Mouse (Mus musculus) limb, embryonic 12.5 days (tissue): ENCODE measurements around the gene Zbtb20. TPM values are rescaled to one million over a fixed set of nuclear protein-coding genes. Genes with fewer than 3 reads are reported as not detected.

Experiments used
- ATAC-seq: fragments of 200-750 bp; cut with Nextera tagmentation; 2 replicates; pipeline ENCODE4 v1.8.0; 2017; ENCODE audit warnings: low read depth, moderate TSS enrichment; ENCODE audit not compliant: insufficient number of reproducible peaks, insufficient read depth, low FRiP score, low TSS enrichment
- H3K27ac ChIP-seq: fragments of 300-500 bp; sonication (generic); 2 replicates; pipeline ENCODE4 v1.5.1; 2016; ENCODE audit warnings: mild to moderate bottlenecking, moderate library complexity
- H3K27me3 ChIP-seq: fragments of 300-500 bp; sonication (generic); 2 replicates; pipeline ENCODE4 v1.6.1; 2016; ENCODE audit warnings: mild to moderate bottlenecking, moderate library complexity
- H3K36me3 ChIP-seq: fragments of 300-500 bp; sonication (generic); 2 replicates; pipeline ENCODE4 v1.6.1; 2016; ENCODE audit warnings: mild to moderate bottlenecking, moderate library complexity
- H3K4me1 ChIP-seq: fragments of 300-500 bp; sonication (generic); replicated peaks from 2 replicates; pipeline ENCODE4 v1.6.1; 2016
- H3K4me2 ChIP-seq: fragments of 300-500 bp; sonication (generic); 2 replicates; pipeline ENCODE4 v1.6.1; 2016; ENCODE audit warnings: mild to moderate bottlenecking, moderate library complexity
- H3K4me3 ChIP-seq: fragments of 300-500 bp; sonication (generic); replicated peaks from 2 replicates; pipeline ENCODE4 v1.5.1; 2016; ENCODE audit warnings: mild to moderate bottlenecking
- H3K9ac ChIP-seq: fragments of 300-500 bp; sonication (generic); replicated peaks from 2 replicates; pipeline ENCODE4 v1.6.1; 2016; ENCODE audit warnings: mild to moderate bottlenecking, moderate library complexity
- H3K9me3 ChIP-seq: fragments of 300-500 bp; sonication (generic); 2 replicates; pipeline ENCODE4 v1.6.1; 2016; ENCODE audit warnings: mild to moderate bottlenecking, moderate library complexity
- WGBS: fragments of 180-500 bp; shearing (Covaris S2); methylation state at CpG from one replicate; pipeline ENCODE4 v1.1.7; 2016; 5-methylcytosine and 5-hydroxymethylcytosine counted together
- polyA plus RNA-seq: library from polyadenylated mRNA; unstranded; fragments of >200 nt; fragmentation: Nextera tagmentation; extraction: Ambion mirVana; gene quantifications from 2 replicates; pipeline ENCODE4 v1.2.1, GENCODE M21; 2016

Gene Zbtb20
- polyA plus RNA-seq, 1 experiment from 2014 or later, result 18.8 TPM

- H3K36me3 ChIP-seq, result no peaks in the 10 kb centered on the region
- no peak overlapping the region for H3K9ac ChIP-seq
- no peak for ATAC-seq
- no peak overlapping the region for H3K4me3 ChIP-seq
- 74% methylated on average over 9 of the region's 9 CpGs for WGBS
- H3K4me1 ChIP-seq, result peaks cover 21% of the 10 kb centered on the region
- no peaks in the 10 kb centered on the region for H3K9me3 ChIP-seq
- no peak overlapping the region for H3K27ac ChIP-seq
- no peak overlapping the region for H3K4me2 ChIP-seq
- no peaks in the 10 kb centered on the region for H3K27me3 ChIP-seq
Measured at GRCm38 (mm10) chr16:43508166-43508998, 632.7 kb downstream of the Zbtb20 start.

DNA sequence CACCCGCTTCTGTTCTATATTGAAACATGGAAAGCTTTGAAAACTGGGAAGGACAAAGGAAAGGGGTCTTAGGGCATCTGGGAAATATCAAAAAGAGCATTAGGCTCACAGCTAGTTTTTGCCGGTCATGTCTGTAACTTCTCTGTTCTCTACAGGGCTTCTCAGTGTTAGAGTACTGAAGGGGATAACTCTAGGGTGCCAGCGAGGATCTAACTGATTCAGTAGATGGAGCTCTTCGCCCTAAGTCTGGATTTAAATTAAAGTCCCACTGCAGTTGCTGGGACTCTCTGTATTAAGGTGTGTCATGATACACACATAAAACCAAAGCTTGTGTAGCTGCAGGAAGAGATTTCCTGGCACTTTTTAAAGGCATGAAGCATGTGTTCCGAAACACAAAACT, 634.8 kb downstream of the Zbtb20 start:
- Histone ChIP-seq H3K27ac (no peak overlapping the region), H3K4me2 (no peak overlapping the region), H3K27me3 (no peaks in the 10 kb centered on the region), H3K9me3 (no peaks in the 10 kb centered on the region), H3K4me3 (no peak overlapping the region), H3K9ac (no peak overlapping the region), H3K36me3 (no peaks in the 10 kb centered on the region), H3K4me1 (peaks cover 15% of the 10 kb centered on the region)
- no peak for ATAC-seq
- 59% methylated on average over 5 of the region's 5 CpGs for WGBS

- 91% methylated on average over 4 of the region's 4 CpGs for WGBS
- Histone ChIP-seq H3K9me3 (no peaks in the 10 kb centered on the region), H3K27me3 (no peaks in the 10 kb centered on the region), H3K4me1 (peaks cover 6% of the 10 kb centered on the region), H3K27ac (no peak overlapping the region), H3K4me2 (no peak overlapping the region), H3K36me3 (no peaks in the 10 kb centered on the region), H3K9ac (no peak overlapping the region), H3K4me3 (no peak overlapping the region)
- no peak for ATAC-seq
Measured at GRCm38 (mm10) chr16:43511531-43511930, 635.9 kb downstream of the Zbtb20 start.

DNA sequence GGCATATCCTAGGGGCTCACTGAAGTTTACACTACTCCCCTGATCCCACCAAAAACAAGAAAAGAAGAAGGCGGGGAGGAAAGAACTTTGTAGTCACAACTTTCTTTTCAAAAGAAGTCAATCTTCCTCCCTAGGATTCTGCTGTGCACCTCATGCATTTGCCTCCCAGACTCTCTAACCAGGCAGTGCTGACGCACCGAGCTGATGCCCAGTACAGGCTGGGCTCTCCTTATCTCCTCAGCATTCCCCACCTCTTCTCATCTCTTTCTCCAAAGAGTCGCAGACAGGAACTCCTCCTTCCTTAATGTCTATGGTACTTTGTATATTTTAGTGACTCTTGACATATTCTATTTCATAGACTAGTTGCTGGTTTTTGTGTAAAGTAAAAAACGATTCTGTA, 638.3 kb downstream of the Zbtb20 start:
- no peaks in the 10 kb centered on the region for H3K27me3 ChIP-seq
- no peak overlapping the region for H3K9ac ChIP-seq
- no peak for ATAC-seq
- no peaks in the 10 kb centered on the region for H3K36me3 ChIP-seq
- no peaks in the 10 kb centered on the region for H3K9me3 ChIP-seq
- H3K4me1 ChIP-seq, result no peaks in the 10 kb centered on the region
- H3K4me2 ChIP-seq, result no peak overlapping the region
- H3K4me3 ChIP-seq, result no peak overlapping the region
- H3K27ac ChIP-seq, result no peak overlapping the region
- WGBS, result 82% methylated on average over 5 of the region's 5 CpGs

- 88% methylated on average over 4 of the region's 4 CpGs for WGBS
- Histone ChIP-seq H3K27me3 (no peaks in the 10 kb centered on the region), H3K4me2 (no peak overlapping the region), H3K9me3 (no peaks in the 10 kb centered on the region), H3K9ac (no peak overlapping the region), H3K4me3 (no peak overlapping the region), H3K4me1 (no peaks in the 10 kb centered on the region), H3K36me3 (no peaks in the 10 kb centered on the region), H3K27ac (no peak overlapping the region)
- ATAC-seq, result no peak
Measured at GRCm38 (mm10) chr16:43515538-43515937, 639.9 kb downstream of the Zbtb20 start.

- H3K27ac ChIP-seq, result no peak overlapping the region
- H3K27me3 ChIP-seq, result no peaks in the 10 kb centered on the region
- no peaks in the 10 kb centered on the region; the same call in 1 of the 2 replicates for H3K4me1 ChIP-seq
- H3K4me2 ChIP-seq, result no peak overlapping the region
- 77% methylated on average over 2 of the region's 2 CpGs for WGBS
- H3K4me3 ChIP-seq, result no peak overlapping the region
- no peak for ATAC-seq
- no peak overlapping the region for H3K9ac ChIP-seq
- no peaks in the 10 kb centered on the region for H3K36me3 ChIP-seq
- no peaks in the 10 kb centered on the region for H3K9me3 ChIP-seq
Measured at GRCm38 (mm10) chr16:43520274-43520673, 644.6 kb downstream of the Zbtb20 start.

DNA sequence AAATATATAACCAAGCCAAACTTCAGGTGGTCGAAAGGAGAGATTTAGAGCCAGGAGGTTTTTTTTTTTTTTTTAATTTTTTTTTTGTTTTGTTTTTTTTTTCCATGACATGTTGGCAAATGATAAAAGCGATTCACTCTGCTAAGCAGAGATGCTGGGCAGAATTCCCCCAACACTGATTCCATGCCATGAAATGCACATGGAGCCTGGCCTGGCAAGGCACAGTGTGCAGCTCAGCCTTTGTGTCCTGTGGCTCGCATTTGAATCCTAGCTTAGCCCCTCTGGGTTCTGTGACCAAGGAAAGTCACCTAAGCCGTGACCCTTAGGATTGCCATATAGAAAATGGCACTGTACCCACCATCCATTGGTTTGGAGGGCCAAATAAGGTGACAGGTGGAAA, 646.8 kb downstream of the Zbtb20 start:
- Histone ChIP-seq H3K27me3 (no peaks in the 10 kb centered on the region), H3K4me3 (no peak overlapping the region), H3K9ac (no peak overlapping the region), H3K4me2 (no peak overlapping the region), H3K9me3 (no peaks in the 10 kb centered on the region), H3K36me3 (no peaks in the 10 kb centered on the region), H3K4me1 (no peaks in the 10 kb centered on the region; the same call in 1 of the 2 replicates), H3K27ac (no peak overlapping the region)
- ATAC-seq, result no peak
- 92% methylated on average over 4 of the region's 4 CpGs for WGBS

DNA sequence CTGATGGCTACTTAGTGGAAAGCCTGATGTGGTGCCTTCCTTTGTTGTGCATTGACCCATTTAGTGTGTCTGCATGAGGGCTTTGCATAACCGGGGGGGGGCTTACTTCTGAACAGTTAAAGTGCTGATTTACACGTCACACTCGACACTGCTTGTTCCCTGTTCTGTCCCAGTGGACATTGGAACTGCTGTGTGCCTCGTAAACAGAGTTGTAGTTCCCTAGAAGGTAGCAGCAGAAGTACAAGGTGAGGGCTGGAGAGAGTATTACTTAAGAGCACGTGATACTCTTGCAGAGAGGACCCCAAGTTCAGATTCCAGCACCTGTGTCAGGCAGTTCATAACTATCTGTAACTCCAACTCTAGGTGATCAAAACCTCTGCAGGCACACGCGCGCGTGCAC, 648.5 kb downstream of the Zbtb20 start:
- WGBS, result 78% methylated on average over 9 of the region's 9 CpGs
- ATAC-seq, result no peak
- H3K4me2 ChIP-seq, result no peak overlapping the region
- no peaks in the 10 kb centered on the region for H3K9me3 ChIP-seq
- no peak overlapping the region for H3K27ac ChIP-seq
- H3K4me3 ChIP-seq, result no peak overlapping the region
- H3K4me1 ChIP-seq, result no peaks in the 10 kb centered on the region; the same call in 1 of the 2 replicates
- no peak overlapping the region for H3K9ac ChIP-seq
- H3K36me3 ChIP-seq, result no peaks in the 10 kb centered on the region
- H3K27me3 ChIP-seq, result no peaks in the 10 kb centered on the region

DNA sequence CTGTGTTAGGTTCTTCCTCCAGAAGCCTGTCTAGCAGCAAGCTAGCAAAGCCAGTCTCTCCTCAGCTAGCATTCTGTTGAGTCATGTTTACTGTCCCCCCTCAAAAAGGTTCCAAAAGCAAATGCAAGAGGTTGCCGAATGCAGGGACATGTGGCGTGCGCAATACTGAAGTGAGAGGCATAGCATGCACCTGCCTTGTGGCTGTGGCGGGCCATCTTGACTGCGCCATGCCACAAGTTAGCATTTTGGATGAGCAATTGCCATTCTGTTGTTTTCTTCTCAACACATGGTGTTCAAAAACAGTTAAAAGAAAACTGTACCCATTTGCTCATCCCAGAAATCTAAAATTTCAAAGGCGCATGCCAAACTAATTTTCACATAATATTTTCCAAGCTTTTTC, 649.9 kb downstream of the Zbtb20 start:
- Histone ChIP-seq H3K4me3 (no peak overlapping the region), H3K4me2 (no peak overlapping the region), H3K9ac (no peak overlapping the region), H3K9me3 (no peaks in the 10 kb centered on the region), H3K27me3 (no peaks in the 10 kb centered on the region), H3K27ac (no peak overlapping the region), H3K4me1 (no peaks in the 10 kb centered on the region; the same call in 1 of the 2 replicates), H3K36me3 (no peaks in the 10 kb centered on the region)
- ATAC-seq, result no peak
- 91% methylated on average over 6 of the region's 6 CpGs for WGBS

DNA sequence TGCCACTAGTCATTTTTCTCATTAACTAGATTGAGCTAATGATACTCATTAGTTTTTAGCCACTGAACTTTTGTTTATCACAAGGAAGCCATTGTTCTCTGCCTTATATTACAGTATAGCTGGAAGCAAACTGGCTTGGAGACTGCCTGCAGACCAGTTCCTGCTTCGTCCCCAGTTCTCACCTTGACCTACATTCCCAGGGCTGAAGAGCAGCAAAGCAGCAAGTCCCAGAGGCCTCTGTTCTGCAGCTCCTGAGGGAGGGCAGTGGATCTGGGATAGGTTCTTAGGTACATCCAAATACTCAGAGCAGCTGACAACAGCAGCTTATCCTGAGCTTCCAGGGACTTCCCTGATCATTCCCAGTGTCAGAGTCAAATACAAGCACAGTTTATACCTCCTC, 652.6 kb downstream of the Zbtb20 start:
- Histone ChIP-seq H3K9ac (no peak overlapping the region), H3K27me3 (no peaks in the 10 kb centered on the region), H3K4me3 (no peak overlapping the region), H3K36me3 (no peaks in the 10 kb centered on the region), H3K9me3 (no peaks in the 10 kb centered on the region), H3K4me1 (no peaks in the 10 kb centered on the region; the same call in 1 of the 2 replicates), H3K4me2 (no peak overlapping the region), H3K27ac (no peak overlapping the region)
- WGBS, result 59% methylated on average over 1 of the region's 1 CpGs
- ATAC-seq, result no peak

- no peak for ATAC-seq
- H3K9me3 ChIP-seq, result no peaks in the 10 kb centered on the region
- no peak overlapping the region for H3K4me2 ChIP-seq
- H3K36me3 ChIP-seq, result no peaks in the 10 kb centered on the region
- H3K4me1 ChIP-seq, result no peaks in the 10 kb centered on the region
- H3K9ac ChIP-seq, result no peak overlapping the region
- H3K27me3 ChIP-seq, result no peaks in the 10 kb centered on the region
- no peak overlapping the region for H3K4me3 ChIP-seq
- no peak overlapping the region for H3K27ac ChIP-seq
- 81% methylated on average over 6 of the region's 6 CpGs for WGBS
Measured at GRCm38 (mm10) chr16:43531328-43531727, 655.6 kb downstream of the Zbtb20 start.

DNA sequence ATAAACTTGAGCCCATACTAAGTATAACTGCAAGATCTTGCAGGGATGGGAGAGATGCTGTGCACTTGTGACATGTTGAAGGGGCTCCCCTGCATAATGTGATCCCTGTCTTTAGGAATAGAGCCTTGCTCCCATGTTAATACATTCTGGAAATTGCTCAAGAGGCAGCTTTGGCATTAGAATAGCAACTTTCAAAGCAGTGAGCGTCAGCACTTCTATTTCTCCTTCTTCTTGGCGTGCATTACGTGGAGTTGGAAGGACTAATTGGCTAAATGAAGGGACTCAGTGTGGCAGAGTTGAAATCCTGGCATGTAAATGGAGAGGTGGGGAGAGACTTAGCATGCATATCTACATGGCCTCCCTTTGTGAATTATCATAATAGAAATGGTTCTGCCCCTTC, 658.4 kb downstream of the Zbtb20 start:
- 94% methylated on average over 3 of the region's 3 CpGs for WGBS
- H3K36me3 ChIP-seq, result no peaks in the 10 kb centered on the region
- no peak for ATAC-seq

More for the DNA sequence above, 658.4 kb downstream of the Zbtb20 start:
- H3K9ac ChIP-seq, result no peak overlapping the region
- no peak overlapping the region for H3K4me3 ChIP-seq
- no peaks in the 10 kb centered on the region for H3K9me3 ChIP-seq
- H3K27me3 ChIP-seq, result no peaks in the 10 kb centered on the region
- H3K27ac ChIP-seq, result no peak overlapping the region
- H3K4me1 ChIP-seq, result 0 out of 2 replicates have a peak, but pooled peaks cover 10% of the 10 kb centered on the region
- H3K4me2 ChIP-seq, result no peak overlapping the region
